Mouse (Mus musculus): Measurements from ENCODE around the gene Tstd1.

Tstd1 gene

GRCm38 (mm10) chr1:171454926-171455325 lies 36.3 kb downstream of the Tstd1 start:
- no peak for DNase-seq (ENCODE audit: low spot score)

- DNase-seq (ENCODE audit: low spot score) = no peak
Observed at GRCm38 (mm10) chr1:171457568-171457967, 38.9 kb downstream of the Tstd1 start.

GRCm38 (mm10) chr1:171459791-171460190 lies 41.1 kb downstream of the Tstd1 start:
- DNase-seq (ENCODE audit: low spot score) = no peak

GRCm38 (mm10) chr1:171460551-171461503 lies 42.2 kb downstream of the Tstd1 start:
- no peak for DNase-seq (ENCODE audit: low spot score)

- DNase-seq (ENCODE audit: low spot score) = no peak
Observed at GRCm38 (mm10) chr1:171463133-171463532, 44.5 kb downstream of the Tstd1 start.

GRCm38 (mm10) chr1:171465749-171466412 lies 47.2 kb downstream of the Tstd1 start:
- DNase-seq (ENCODE audit: low spot score) = no peak

- DNase-seq (ENCODE audit: low spot score) = no peak
Observed at GRCm38 (mm10) chr1:171466565-171466964, 47.9 kb downstream of the Tstd1 start.

GRCm38 (mm10) chr1:171469678-171470077 lies 51.0 kb downstream of the Tstd1 start:
- no peak for DNase-seq (ENCODE audit: low spot score)
